Mouse (Mus musculus) intestine, embryonic 14.5 days (tissue): Measurements from ENCODE around the gene Lrrc1. TPM values are rescaled to one million over a fixed set of nuclear protein-coding genes. Genes with fewer than 3 reads are reported as not detected.

ENCODE experiments used
- ATAC-seq: fragments of 200-750 bp; cut with Nextera tagmentation; replicated peaks from 2 replicates; pipeline ENCODE4 v1.8.0; 2017; ENCODE audit warnings: low read depth, moderate number of reproducible peaks, moderate TSS enrichment, moderate library complexity; ENCODE audit not compliant: low FRiP score, low TSS enrichment
- DNase-seq: peaks from one replicate; pipeline ENCODE4 v3.0.0-alpha.2; 2018; ENCODE audit warnings: low spot score
- H3K27ac ChIP-seq: fragments of 300-500 bp; sonication (generic); 2 replicates; pipeline ENCODE4 v1.5.1; 2014; ENCODE audit warnings: low read depth, mild to moderate bottlenecking, control low read depth
- H3K27me3 ChIP-seq: fragments of 300-500 bp; sonication (generic); replicated peaks from 2 replicates; pipeline ENCODE4 v1.6.1; 2014; ENCODE audit warnings: low read length, control low read depth; ENCODE audit not compliant: control insufficient read depth, insufficient read depth
- H3K36me3 ChIP-seq: fragments of 300-500 bp; sonication (generic); 2 replicates; pipeline ENCODE4 v1.6.1; 2014; ENCODE audit warnings: low read length, control low read depth; ENCODE audit not compliant: control insufficient read depth, insufficient read depth
- H3K4me1 ChIP-seq: fragments of 300-500 bp; sonication (generic); replicated peaks from 2 replicates; pipeline ENCODE4 v1.6.1; 2014; ENCODE audit warnings: low read length, control low read depth, mixed read lengths; ENCODE audit not compliant: control insufficient read depth, insufficient read depth
- H3K4me2 ChIP-seq: fragments of 300-500 bp; sonication (generic); 2 replicates; pipeline ENCODE4 v1.6.1; 2014; ENCODE audit warnings: low read length
- H3K4me3 ChIP-seq: fragments of 300-500 bp; sonication (generic); 2 replicates; pipeline ENCODE4 v1.5.1; 2014; ENCODE audit warnings: low read depth, low read length, control low read depth, mixed read lengths
- H3K9ac ChIP-seq: fragments of 300-500 bp; sonication (generic); 2 replicates; pipeline ENCODE4 v1.6.1; 2014; ENCODE audit warnings: mild to moderate bottlenecking, low read length
- H3K9me3 ChIP-seq: fragments of 300-500 bp; sonication (generic); 2 replicates; pipeline ENCODE4 v1.6.1; 2016; ENCODE audit warnings: low read length, control low read depth; ENCODE audit not compliant: control insufficient read depth
- WGBS: fragments of 180-500 bp; shearing (Covaris S2); extraction: QIAGEN DNeasy Blood & Tissue Kit; methylation state at CpG from one replicate; pipeline ENCODE4 v1.1.7; 2014; 5-methylcytosine and 5-hydroxymethylcytosine counted together
- polyA plus RNA-seq: library from polyadenylated mRNA; unstranded; fragments of >200 nt; fragmentation: Nextera tagmentation; extraction: Ambion mirVana; gene quantifications from 2 replicates; pipeline ENCODE4 v1.2.1, GENCODE M21; 2014

Gene Lrrc1
- polyA plus RNA-seq, 1 experiment from 2014 or later: 14.2 TPM

GRCm38 (mm10) chr9:77429230-77430015 is 115.2 kb downstream of the Lrrc1 start:
- H3K27me3 ChIP-seq: no peaks in the 10 kb centered on the region
- 0 out of 2 replicates have a peak, but pooled peaks cover under 1% of the 10 kb centered on the region for H3K36me3 ChIP-seq
- no peak overlapping the region for H3K4me2 ChIP-seq
- no peak overlapping the region for H3K27ac ChIP-seq
- ATAC-seq: no peak
- peaks cover 22% of the 10 kb centered on the region for H3K4me1 ChIP-seq
- H3K9ac ChIP-seq: no peak overlapping the region
- no peaks in the 10 kb centered on the region for H3K9me3 ChIP-seq
- H3K4me3 ChIP-seq: no peak overlapping the region
- no peak for DNase-seq
- WGBS: 72% methylated on average over 11 of the region's 11 CpGs

- DNase-seq (no peak), ATAC-seq (no peak)
- no peaks in the 10 kb centered on the region for H3K27me3 ChIP-seq
- H3K4me3 ChIP-seq: no peak overlapping the region
- no peak overlapping the region for H3K4me2 ChIP-seq
- no peak overlapping the region for H3K27ac ChIP-seq
- 87% methylated on average over 8 of the region's 8 CpGs for WGBS
- H3K9me3 ChIP-seq: no peaks in the 10 kb centered on the region
- no peak overlapping the region for H3K9ac ChIP-seq
- H3K4me1 ChIP-seq: peaks cover 22% of the 10 kb centered on the region
- H3K36me3 ChIP-seq: no peaks in the 10 kb centered on the region
These were observed 115.9 kb downstream of the Lrrc1 start for GRCm38 (mm10) chr9:77428748-77429140.

- DNase-seq (no peak), ATAC-seq (no peak)
- Histone ChIP-seq H3K27ac (peak overlapping the region; percentile 66), H3K4me1 (peaks cover 22% of the 10 kb centered on the region), H3K36me3 (no peaks in the 10 kb centered on the region), H3K4me3 (no peak overlapping the region), H3K27me3 (no peaks in the 10 kb centered on the region), H3K9ac (no peak overlapping the region), H3K4me2 (peak overlapping the region; percentile 51), H3K9me3 (no peaks in the 10 kb centered on the region)
- 29% methylated on average over 14 of the region's 14 CpGs for WGBS
These were observed 116.4 kb downstream of the Lrrc1 start for GRCm38 (mm10) chr9:77428115-77428747.

- H3K27ac ChIP-seq: peak overlapping the region; percentile 66
- H3K36me3 ChIP-seq: no peaks in the 10 kb centered on the region
- peaks cover 22% of the 10 kb centered on the region for H3K4me1 ChIP-seq
- peak overlapping the region; percentile 13; the same call in 1 of the 2 replicates for H3K4me3 ChIP-seq
- H3K27me3 ChIP-seq: no peaks in the 10 kb centered on the region
- 13% methylated on average over 23 of the region's 23 CpGs for WGBS
- ATAC-seq (peak; percentile 80), DNase-seq (peak; percentile 75)
- no peak overlapping the region for H3K9ac ChIP-seq
- peak overlapping the region; percentile 51 for H3K4me2 ChIP-seq
- H3K9me3 ChIP-seq: no peaks in the 10 kb centered on the region
These were observed 117.2 kb downstream of the Lrrc1 start for GRCm38 (mm10) chr9:77427292-77428114.

- WGBS: 55% methylated on average over 14 of the region's 14 CpGs
- Histone ChIP-seq H3K27ac (no peak overlapping the region), H3K4me1 (peaks cover 22% of the 10 kb centered on the region), H3K9me3 (no peaks in the 10 kb centered on the region), H3K9ac (no peak overlapping the region), H3K27me3 (no peaks in the 10 kb centered on the region), H3K36me3 (no peaks in the 10 kb centered on the region), H3K4me3 (no peak overlapping the region), H3K4me2 (no peak overlapping the region)
- ATAC-seq: no peak
- DNase-seq: no peak
These were observed 118.6 kb downstream of the Lrrc1 start for GRCm38 (mm10) chr9:77426110-77426509.

GRCm38 (mm10) chr9:77425553-77425952 is 119.1 kb downstream of the Lrrc1 start:
- H3K4me3 ChIP-seq: no peak overlapping the region
- peaks cover 22% of the 10 kb centered on the region for H3K4me1 ChIP-seq
- no peak for DNase-seq
- H3K9ac ChIP-seq: no peak overlapping the region
- H3K36me3 ChIP-seq: no peaks in the 10 kb centered on the region
- H3K27ac ChIP-seq: no peak overlapping the region
- H3K27me3 ChIP-seq: no peaks in the 10 kb centered on the region
- no peaks in the 10 kb centered on the region for H3K9me3 ChIP-seq
- WGBS: 90% methylated on average over 4 of the region's 4 CpGs
- H3K4me2 ChIP-seq: no peak overlapping the region
- ATAC-seq: no peak

- H3K9ac ChIP-seq: no peak overlapping the region
- 88% methylated on average over 4 of the region's 4 CpGs for WGBS
- no peaks in the 10 kb centered on the region for H3K36me3 ChIP-seq
- ATAC-seq (no peak), DNase-seq (no peak)
- H3K27ac ChIP-seq: no peak overlapping the region
- H3K4me1 ChIP-seq: no peaks in the 10 kb centered on the region; the same call in 1 of the 2 replicates
- H3K4me2 ChIP-seq: no peak overlapping the region
- no peaks in the 10 kb centered on the region for H3K27me3 ChIP-seq
- no peak overlapping the region for H3K4me3 ChIP-seq
- H3K9me3 ChIP-seq: no peaks in the 10 kb centered on the region
These were observed 124.5 kb downstream of the Lrrc1 start for GRCm38 (mm10) chr9:77420200-77420585.

GRCm38 (mm10) chr9:77419501-77420199 is 125.0 kb downstream of the Lrrc1 start:
- no peak overlapping the region for H3K27ac ChIP-seq
- no peaks in the 10 kb centered on the region for H3K36me3 ChIP-seq
- H3K9ac ChIP-seq: no peak overlapping the region
- no peak for DNase-seq
- WGBS: 86% methylated on average over 9 of the region's 9 CpGs
- no peaks in the 10 kb centered on the region; the same call in 1 of the 2 replicates for H3K4me1 ChIP-seq
- H3K27me3 ChIP-seq: no peaks in the 10 kb centered on the region
- no peak overlapping the region for H3K4me3 ChIP-seq
- no peak overlapping the region for H3K4me2 ChIP-seq
- no peaks in the 10 kb centered on the region for H3K9me3 ChIP-seq
- no peak for ATAC-seq
